Mouse (Mus musculus): ENCODE results near the gene Nfkbib. TPM values are rescaled to one million over a fixed set of nuclear protein-coding genes. Genes with fewer than 3 reads are reported as not detected.

The Nfkbib gene
- total RNA-seq, 2 experiments from 2014 or later: 25.1 to 25.3 TPM

DNA sequence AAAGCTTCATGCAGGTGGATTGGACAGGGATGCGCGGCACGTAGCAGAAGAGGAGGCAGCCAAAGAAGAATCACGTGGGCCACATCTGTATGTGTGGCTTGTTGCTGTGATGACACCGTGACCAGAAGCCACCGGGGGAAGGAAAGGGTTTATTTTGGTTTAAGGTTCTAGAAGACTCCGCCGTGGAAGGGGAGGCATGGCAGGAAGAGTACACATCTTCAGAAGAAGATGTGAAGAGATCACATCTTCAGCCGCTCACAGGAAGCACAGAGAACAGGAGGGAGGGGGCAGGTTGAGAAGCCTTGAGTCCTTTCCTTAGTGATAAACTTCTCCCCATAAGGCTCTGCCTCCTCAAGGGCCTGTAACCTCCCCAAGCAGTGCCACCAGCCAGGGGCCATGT, 32.7 kb upstream of the Nfkbib start:
- no peak for DNase-seq

DNA sequence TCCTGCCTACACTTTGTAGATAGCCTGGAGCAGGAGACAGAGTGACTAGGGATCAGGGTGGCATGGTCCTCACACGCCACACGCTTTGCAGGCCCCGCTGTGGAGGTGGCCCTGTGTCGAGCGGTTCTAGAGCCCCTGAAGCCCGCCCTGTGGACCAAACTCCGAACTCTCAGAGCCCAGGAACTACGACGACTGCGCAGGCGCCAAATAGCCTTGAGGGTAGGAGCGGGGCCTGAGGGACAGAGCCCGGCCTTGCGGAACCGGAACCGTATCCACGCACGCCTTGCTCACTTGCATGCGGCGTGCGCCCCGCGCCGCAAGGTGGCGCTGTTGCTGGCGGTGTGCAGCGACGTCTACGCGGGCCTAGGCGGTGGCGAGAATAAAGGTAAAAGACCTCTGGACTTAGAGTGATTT, 29.3 kb upstream of the Nfkbib start:
- peak; percentile 92 for DNase-seq

DNA sequence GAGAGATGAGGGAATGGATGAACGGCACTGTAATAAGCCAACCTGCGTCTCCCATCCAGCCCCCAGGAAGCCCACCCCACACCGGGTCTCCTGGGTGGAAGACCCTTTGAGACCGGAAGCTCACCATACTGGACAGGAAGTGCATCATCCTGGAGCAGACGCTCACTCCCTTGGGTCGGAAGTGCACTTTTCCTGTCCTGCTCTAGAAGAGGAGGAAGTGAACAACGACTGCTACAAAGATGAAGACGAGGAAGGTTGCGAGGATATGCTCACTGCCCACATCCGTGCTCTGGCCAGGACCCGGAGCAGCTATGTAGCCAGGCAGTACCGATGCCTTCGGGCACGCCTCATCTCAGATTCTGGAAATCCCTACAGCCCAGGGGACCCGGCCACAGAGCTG, 28.5 kb upstream of the Nfkbib start:
- DNase-seq: no peak

DNA sequence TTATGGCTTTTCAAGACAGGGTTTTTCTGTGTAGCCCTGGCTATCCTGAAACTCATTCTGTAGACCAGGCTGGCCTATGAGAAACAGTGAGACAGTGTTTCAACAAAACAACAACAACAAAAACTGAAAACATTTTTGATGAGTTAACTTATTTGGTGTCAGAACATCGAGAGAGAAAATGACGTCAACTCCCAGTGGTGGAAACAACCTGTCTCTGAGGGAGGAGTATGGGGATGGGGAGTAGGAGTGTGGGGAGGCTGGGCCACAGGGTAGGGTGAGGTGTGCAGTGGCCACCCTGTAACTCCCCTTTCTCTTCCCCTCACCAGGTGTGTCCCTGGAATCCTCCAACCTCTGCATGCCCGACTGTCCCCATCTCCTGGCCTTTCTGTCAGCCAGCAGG, 27.2 kb upstream of the Nfkbib start:
- DNase-seq: no peak

DNA sequence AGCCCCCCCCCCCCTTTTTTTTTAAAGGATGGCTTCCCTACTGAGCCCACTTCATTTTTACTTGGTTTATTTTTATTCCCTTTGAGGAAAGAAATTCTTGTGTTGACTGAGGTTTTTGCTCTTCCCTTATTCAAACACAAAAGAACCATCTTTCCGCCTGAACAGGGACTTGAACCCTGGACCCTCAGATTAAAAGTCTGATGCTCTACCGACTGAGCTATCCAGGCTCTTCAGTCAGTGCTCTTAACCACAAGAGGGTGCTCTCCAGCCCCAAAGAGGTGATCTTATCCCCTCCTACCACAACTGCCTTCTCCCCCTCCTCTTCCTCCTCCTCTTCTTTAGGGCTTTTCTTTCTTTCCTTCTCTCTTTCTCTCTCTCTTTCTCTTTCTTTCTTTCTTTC, 26.5 kb upstream of the Nfkbib start:
- no peak for DNase-seq

DNA sequence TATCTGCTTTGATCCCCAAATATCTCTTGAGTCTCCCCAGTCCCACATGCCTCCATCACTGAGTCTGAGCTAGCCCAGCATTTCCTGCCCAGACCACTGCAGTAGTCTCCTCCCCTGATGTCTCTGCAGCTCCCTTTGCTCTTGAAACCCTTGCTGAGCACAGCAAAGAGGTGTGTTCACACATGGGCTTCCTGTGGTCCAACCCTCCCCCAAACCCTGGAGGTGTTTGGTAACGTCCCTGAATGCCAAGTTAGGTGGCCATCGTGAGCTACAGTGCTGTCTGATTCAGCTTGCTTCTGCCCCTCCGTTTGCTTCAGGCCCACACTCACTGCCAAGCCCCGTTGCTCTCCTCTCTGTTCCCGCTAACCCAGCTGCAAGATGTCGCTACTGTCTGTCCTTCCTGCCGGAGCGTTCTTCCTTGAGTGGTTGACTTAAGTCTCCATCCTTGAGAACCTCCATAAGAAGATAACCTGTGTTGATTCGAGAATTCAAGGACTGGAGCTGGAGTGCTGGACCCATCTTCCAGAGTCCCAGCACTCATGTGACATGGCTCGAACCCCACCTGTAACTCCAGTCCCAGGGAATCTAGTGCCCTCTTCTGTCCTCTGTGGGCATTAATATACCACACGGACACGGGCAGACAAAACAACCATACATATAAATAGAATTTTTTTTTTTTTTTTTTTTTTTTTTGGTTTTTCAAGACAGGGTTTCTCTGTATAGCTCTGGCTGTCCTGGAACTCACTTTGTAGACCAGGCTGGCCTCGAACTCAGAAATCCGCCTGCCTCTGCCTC, 25.3 kb upstream of the Nfkbib start:
- DNase-seq: no peak

DNA sequence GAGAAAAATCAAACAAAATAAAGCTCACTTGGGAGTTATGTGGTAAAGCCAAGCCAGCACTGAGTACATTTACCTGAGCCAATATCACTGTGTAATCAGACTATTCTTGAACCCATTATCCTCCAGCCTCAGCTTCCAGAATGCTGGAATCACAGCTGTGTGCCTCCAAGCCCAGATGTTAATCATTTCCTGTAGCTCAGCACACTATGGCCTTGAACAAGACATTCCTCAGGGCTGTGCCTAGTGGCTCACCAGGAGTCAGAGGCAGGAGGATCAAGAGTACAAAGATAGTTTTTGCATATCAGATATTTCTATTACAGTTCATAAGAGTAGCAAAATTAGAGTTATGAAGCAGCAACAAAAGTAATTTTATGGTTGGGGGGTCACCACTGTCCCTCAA, 24.4 kb upstream of the Nfkbib start:
- DNase-seq: no peak

DNA sequence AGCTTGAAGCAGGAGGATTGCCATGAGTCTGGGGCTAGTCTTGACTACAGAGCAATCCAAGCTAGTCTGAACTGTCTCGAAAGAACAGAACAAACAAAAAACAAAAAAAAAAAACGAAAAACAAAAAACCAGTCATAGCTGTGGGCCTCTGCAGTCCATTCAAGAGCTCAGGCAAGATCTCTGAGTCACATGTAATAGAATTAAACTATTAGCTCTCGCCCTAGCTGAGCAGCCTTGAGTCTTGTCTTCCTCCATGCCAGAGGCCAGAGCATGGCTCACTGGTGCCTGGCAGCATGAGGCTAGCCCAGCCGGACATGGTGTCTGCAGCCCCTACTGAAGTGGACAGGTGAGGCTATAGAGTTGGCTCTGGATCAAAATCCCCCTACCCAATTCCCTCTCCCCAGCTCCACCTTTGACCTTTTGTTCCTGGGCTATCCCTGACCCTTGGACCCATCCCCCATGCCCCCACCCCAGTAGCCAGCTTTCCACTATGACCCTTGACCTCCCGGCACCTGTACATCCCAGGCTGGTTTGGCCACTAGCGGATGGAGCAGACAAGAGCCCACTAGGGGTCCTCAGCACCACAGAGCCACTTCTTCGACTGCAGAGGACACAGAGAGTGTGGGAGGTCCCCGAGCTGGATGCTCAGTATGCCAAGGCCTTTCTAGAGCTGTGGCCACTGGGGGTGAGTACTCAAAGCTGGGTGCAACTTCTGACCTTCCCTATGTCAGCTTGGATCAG, 22.9 kb upstream of the Nfkbib start:
- DNase-seq: no peak

DNA sequence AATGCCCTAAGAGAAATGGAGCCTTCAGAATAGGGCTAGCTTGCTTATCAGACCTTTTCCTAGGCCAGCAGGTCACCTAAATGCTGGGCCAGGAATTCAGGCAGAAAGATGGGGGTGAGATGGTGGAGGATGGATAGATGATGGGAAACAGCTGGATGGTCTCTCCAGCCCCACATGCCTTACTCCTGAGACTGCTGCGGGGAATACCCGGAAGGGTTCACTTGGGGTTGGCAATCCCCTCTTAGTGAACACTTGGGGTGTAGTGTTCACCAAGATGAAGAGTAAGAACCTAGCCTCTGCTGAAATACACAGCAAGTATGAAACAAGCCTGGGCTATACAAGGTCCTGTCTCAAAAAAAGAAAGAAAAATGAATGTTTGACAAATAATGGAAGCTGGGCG, 21.9 kb upstream of the Nfkbib start:
- DNase-seq: no peak

DNA sequence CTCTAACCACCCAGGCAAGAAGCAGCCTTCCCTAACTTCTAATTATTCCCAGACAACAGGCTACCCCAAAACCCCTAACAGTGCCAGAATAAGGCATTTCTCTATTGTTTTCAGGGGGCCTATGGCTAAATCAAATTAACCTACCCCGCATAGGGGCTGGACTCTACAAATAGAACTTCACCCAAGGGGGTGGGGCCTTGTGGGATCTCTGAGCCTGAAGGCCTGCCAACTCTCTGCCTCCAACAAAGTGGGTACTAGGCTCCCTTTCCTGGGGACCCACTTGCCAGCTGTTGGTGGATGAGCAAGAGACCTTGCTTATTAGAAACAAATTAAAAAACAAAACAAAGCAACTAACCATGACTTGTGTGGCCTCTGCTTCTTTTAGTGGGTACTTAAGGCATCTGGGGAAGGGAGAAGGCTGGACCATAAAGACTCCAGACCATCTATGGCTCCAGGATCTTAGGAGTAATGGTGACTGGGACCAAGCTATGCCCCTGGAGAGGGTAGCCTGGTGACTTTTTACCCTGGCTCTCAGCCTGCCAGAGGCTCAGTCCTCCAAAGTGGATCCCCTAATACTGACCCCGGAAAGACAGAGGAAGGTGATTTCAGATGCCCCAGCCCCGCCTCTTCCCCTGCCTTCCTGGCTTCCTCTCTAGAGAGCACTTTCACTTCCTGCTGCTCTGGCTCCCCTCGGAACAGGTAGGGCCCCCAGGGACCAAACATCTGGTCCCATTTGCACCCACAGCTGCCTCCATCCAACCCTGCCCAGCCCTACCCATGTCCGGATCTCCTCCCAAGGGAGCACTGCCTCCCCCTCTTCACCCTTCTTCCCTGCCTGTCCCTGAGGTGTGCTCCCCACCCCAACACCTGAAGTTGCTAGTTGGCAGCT, 21.2 kb upstream of the Nfkbib start, which contains the start of gene Rinl:
Gene Rinl (plus strand): TSS at position 663 of the 889 bp plus-strand sequence.
- no peak for DNase-seq

DNA sequence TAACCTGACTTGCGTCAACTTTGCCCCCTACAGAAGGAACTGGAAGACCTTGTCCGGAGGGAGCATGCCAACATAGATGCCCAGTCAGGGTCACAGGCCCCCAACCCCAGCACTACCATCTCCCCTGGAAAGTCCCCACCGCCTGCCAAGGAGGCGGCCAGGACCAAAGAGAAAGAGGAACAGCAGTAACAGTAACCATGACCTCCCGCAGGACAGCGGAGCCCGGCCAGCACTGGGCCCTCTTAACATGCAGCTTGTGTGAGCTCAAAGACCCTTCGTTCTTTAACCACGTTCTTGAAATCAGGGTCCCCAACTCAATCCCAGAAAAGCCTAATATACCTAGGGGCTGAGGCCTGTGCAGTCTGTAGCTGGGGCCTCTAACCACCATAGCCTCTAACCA, 20.6 kb upstream of the Nfkbib start:
- DNase-seq: no peak

DNA sequence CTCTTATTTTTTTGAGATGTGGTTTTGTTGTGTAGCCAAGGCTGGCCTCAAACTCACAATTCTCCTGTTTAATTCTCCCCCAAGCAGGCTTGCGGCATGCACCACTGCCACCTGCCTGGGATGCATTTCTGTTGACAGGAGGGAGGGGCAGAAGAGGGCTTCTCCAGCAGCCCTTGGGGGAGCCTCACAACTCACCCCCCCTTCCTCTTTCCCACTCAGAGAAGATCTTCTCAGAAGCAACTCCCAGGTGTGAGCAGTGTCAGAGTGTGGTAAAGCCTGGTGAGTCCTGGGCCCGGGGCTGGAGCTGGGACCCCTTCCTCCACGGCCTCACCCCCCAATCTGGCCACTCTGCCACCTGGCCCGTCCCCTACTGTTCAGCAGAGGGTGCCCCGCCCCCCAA, 17.8 kb upstream of the Nfkbib start:
- DNase-seq: no peak

DNA sequence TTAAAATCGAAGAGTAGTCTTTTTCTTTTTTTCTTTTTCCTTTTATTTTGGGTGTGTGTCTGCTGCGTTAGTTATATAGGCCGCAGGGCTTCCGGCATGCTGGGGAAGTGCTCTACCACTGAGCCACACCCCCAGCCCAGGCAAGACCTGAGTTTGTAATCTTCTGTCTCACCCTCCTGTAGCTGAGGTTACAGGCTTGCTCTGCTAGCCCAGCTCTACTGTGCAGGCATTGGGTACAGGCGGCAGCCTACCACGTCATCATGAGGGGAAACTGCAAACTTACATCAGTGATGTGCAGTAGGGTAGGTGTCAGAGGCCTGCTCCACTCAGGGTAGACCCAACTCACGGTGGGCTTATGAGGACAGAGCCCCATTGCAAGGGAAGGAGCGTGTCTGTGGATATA, 13.9 kb upstream of the Nfkbib start:
- no peak for DNase-seq

DNA sequence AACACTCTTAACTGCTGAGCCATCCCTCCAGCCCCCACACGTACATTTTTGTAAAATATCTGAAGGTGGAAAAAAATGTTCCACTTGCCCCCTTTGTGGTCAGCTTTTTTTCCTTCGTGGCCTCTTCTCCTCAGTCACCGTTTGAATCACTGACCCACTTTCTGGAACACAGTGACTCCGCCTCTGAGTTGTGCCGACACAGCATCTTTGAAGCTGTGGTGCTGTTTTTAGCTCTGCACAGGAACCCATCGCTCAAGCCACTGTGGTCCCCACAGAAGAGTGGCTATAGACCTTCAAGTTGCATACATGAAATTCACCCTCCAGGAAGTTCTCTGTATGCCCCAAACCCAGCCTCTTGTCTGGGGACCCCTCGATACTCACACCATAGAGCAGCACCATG, 13.5 kb upstream of the Nfkbib start:
- DNase-seq: no peak

DNA sequence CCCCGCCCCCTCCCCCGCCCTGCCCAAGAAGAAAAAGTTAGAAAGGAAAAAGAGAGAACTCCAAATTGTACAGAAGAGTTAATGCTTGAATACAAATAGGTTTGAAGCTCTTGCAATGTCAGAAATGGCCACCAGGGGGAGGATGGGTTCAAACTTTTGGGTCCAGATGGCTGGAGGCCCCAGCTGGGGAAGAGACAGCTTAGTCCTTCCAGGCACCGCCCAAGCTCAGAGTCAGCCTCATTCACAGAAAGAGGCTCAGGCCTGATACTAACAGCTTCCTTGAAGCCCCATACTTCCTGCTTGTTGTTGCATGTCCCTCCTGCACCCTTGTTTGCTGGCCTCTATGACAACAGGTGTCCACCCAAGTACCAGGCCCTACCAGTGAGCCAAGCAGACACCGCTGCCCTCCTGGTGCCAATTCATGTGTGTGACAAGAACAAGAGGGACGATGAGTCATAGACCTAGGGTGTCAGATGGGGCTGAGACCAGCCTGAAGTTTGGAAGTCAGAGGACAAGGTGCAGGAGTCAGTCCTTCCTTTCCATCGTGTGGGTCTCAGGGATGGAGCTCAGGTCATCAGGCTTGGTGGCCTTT, 12.9 kb upstream of the Nfkbib start:
- DNase-seq: peak; percentile 94

DNA sequence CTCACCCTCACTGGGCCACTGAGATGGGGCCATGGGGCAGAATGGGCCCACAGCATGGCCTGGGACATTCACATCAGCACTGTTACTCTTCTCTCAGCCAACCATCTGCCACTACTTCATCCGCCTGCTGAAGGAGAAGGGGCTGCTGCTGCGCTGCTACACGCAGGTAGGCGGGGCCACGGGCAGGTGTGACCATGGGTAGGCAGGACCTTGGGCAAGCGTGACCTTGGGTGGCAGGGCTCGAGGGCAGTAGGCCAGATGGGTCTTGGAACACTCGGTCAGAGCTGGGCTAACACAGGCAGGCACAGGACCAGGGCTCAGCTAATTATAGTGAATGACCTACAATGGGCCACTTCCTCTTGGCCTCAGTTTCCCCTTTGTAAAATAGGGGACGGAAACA, 11.5 kb upstream of the Nfkbib start:
- DNase-seq: no peak

DNA sequence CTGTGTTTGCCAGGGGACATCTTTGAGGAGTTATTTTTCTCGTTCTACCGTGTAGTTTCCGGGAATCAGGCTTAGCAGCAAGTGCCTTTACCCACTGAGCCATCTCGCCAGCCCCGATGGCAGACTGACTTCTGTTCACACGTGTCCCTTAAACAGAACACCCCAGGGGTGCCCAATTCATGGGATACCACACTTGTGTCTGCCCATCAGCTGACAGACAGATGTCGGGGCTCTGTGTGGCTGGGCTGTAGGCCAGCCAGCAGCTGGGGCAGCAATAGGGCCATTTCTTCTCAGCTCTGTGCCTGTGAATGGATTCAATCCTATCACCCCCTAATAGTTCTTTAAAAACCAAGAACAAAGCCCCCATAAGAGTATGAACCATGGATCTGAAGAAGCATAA, 7.8 kb upstream of the Nfkbib start:
- DNase-seq: no peak

DNA sequence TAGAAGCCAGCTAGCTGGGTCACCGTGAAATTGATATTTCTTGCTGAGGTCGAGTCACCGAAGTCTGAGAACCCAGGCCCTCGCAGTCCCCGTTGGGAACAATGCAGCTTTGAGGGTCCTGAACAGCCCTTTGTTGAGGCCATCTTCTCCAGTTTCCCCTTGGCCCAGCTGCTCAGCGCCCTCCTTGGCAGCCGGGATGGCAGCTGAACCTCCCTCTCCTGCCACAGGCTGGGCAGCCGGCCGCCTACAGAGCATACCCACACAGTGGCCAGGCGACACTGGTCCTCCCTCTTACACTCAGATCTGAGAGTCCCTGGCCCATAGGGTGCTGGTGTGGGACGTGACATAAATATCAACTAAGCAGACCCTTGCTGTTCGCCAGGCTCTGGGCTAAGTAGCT, 6.9 kb upstream of the Nfkbib start:
- DNase-seq: no peak

DNA sequence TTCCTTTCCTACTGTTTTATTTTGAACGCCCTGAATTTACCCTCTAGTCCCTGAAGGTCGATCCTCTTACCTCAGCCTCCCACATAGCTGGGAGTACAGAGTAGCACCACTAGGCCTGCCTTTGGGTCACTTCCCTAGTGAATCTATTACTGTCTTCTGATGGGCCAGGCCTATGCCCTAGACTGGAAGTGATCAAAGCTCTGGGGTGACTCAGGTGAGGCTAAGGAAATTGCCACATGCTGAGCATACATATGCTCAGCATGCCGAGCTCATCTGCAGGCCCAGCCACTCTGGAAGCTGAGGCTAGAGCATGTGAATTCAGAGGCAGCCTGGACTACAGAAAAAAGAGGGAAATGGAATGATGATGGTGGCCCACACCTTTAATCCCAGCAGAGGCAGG, 5.9 kb upstream of the Nfkbib start:
- DNase-seq: no peak

DNA sequence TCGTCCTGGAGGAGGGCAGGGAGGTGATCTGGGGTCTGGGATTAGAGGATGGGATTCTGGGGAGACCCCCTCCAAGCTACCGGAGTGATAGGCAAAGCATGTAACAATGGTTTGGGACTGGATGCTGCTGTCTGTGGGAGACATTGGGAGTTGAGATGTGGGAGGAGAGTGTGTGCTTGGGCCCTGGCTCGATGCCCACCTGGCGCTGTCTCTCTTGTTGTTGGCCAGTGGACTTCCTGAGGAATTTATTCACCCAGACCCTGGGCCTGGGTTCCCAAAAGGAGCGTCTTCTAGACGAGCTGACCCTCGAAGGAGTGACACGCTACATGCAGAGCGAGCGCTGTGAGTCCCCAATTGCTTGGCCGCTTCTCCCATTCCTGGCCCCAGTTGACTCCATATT, 4.6 kb upstream of the Nfkbib start:
- DNase-seq: peak; percentile 44

DNA sequence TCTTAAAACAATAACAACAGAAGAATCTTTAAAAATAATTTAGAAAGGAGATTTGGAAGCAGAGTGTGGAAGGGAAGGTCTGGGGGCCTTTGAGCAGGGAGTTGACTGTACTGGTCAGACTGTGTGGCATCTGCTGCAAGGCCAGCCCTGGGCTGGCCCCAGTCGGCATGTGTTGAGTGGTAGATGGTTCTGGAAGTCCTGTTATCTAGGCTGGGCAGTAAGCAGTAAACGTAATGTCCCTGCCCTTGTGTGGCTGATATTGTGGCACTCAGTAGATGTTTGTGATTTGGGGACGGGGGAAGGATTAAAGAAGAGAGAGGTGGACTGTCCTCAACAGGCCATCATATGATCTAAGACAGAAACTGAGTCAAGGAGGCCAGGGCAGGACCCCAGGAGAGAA, 3.0 kb upstream of the Nfkbib start:
- DNase-seq: no peak

DNA sequence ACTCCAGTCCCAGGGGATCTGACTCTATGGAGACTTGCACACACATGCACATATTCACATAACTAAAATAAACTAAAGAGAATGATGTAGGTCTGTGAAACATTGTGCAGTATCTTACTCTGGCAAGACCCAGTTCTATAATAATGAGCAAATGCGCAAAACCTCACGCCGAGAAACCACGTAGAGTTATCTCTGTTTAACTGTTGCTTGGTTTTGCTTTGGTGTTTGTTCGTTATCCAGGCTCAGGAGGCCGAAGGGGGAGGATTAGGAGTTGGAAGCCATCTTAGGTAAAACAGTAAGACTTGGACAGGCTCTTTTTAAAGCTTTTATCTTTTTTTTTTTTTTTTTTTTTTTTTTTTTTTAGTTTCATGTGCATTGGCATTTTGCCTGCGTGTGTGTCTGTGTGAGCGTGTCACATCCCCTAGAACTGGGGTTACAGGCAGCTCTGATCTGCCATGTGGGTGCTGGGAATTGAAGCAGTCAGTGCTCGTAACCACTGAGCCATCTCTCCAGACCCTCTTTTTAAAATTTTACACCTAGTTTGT, 2.2 kb upstream of the Nfkbib start:
- DNase-seq: no peak
